Mouse (Mus musculus) spleen, adult 2 months (tissue): ENCODE data around the gene Apobec4. TPM values are rescaled to one million over a fixed set of nuclear protein-coding genes. Genes with fewer than 3 reads are reported as not detected.

Experiments
- DNase-seq, 2 experiments: peaks; one replicate each; pipeline versions ENCODE4 v3.0.0 to v3.0.0-alpha.2; 2012 to 2021; ENCODE audit warnings: low spot score in 2 of 2, low read depth in 1 of 2
- H3K27ac ChIP-seq: fragments of 200-500 bp; 2 replicates; pipeline ENCODE4 v1.5.1; 2012; ENCODE audit warnings: low read length, inconsistent platforms; ENCODE audit not compliant: insufficient read depth
- H3K27me3 ChIP-seq: fragments of 200-500 bp; 2 replicates; pipeline ENCODE4 v1.6.1; 2012; ENCODE audit warnings: mild to moderate bottlenecking, moderate library complexity, low read length, inconsistent platforms; ENCODE audit not compliant: control insufficient read depth, insufficient read depth
- H3K36me3 ChIP-seq: fragments of 200-500 bp; 2 replicates; pipeline ENCODE4 v1.6.1; 2012; ENCODE audit warnings: mild to moderate bottlenecking, low read length, inconsistent platforms; ENCODE audit not compliant: control insufficient read depth, insufficient read depth
- H3K4me1 ChIP-seq: fragments of 200-500 bp; 2 replicates; pipeline ENCODE4 v1.6.1; 2011; ENCODE audit warnings: inconsistent platforms; ENCODE audit not compliant: control insufficient read depth, insufficient read depth, insufficient read length
- H3K4me3 ChIP-seq: fragments of 200-500 bp; 2 replicates; pipeline ENCODE4 v1.5.1; 2011; ENCODE audit warnings: mild to moderate bottlenecking, inconsistent platforms; ENCODE audit not compliant: insufficient read depth, insufficient read length; ENCODE audit errors: extremely low read depth
- CTCF ChIP-seq: fragments of 200-500 bp; IDR thresholded peaks from 2 replicates; pipeline ENCODE4 v1.5.1; 2011; ENCODE audit warnings: mild to moderate bottlenecking, inconsistent platforms; ENCODE audit not compliant: insufficient read depth, insufficient read length, insufficient replicate concordance; ENCODE audit errors: extremely low read depth
- POLR2A ChIP-seq: fragments of 200-500 bp; IDR thresholded peaks from 2 replicates; pipeline ENCODE4 v1.6.1; 2011; ENCODE audit warnings: low read depth, low read length, inconsistent platforms
- WGBS: fragments of 180-500 bp; shearing (Covaris S2); methylation state at CpG from one replicate; pipeline ENCODE4 v1.1.7; 2018; 5-methylcytosine and 5-hydroxymethylcytosine counted together
- polyA plus RNA-seq: library from polyadenylated mRNA; depleted of rRNA; stranded (reverse); fragments of >200 nt; gene quantifications from 2 replicates; pipeline ENCODE4 v1.2.3, GENCODE M21; 2012

Gene Apobec4
- polyA plus RNA-seq, 1 experiment = not detected

DNA sequence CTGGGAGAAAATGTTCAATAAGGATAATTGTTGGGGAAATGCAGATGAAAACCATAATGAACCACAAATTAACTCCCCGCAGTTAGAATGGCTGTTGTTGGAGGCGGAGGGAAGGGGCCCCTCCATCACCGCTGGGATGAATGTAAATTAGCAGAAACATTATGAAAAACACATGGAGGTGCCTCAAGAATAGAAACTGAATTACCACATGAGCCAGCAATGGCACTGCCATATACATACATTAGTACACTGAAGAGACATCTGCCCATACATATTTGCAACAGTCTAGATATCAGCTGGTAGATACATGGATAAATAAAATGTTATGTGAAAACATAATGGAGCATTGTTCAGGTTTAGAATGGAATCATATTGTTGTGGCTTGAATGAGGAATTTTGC lies 35.9 kb upstream of the Apobec4 start:
- no peak for DNase-seq
- no peak for TF ChIP-seq CTCF
- TF ChIP-seq POLR2A = no peak
- peaks cover 4% of the 10 kb centered on the region; the same call in 1 of the 2 replicates for H3K4me1 ChIP-seq
- H3K27ac ChIP-seq = no peak overlapping the region
- 98% methylated on average over 3 of the region's 3 CpGs for whole genome bisulfite sequencing
- H3K4me3 ChIP-seq = no peak overlapping the region
- no peaks in the 10 kb centered on the region for H3K36me3 ChIP-seq
- no peaks in the 10 kb centered on the region for H3K27me3 ChIP-seq

DNA sequence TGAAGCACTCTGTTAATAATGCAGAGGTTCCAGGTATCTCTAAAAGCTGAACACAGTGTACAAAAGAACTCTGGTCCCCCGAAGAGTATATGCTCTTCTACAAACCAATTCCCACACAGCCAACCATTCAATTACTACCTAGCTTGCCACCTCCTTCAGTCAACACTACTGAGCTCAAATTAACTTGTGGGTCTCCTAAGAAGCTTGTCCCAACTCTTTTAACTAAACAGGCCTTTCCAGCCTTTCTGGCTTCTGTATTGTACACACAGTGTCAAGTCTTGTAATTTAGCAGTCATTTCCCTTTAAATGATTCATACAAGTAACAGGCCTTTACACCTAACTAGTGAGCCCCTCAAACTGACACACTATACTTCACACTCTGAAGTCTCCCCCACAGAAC lies 33.0 kb upstream of the Apobec4 start:
- TF ChIP-seq POLR2A = no peak
- no peak for TF ChIP-seq CTCF

DNA sequence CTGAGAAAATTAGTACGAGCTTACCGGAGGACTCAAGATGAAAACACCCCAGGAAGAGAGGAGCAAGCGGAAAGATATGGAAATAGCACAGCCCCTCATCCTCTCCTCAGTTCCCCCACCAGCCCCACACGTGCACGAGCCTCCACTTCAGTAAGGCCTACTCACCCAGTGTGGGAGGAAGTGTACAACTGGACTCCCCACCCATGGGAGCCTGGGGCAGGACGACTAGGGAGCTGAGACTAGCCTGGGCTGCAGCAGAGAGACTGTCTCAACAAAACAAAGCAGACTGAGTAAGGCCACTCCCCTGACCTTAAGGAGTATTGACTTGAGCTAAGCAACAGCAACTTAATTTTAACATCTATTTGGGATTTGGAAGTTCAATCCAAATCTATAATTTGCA lies 32.2 kb upstream of the Apobec4 start:
- Histone ChIP-seq H3K27ac (peak overlapping the region; percentile 42), H3K4me3 (no peak overlapping the region), H3K27me3 (no peaks in the 10 kb centered on the region), H3K4me1 (peaks cover 10% of the 10 kb centered on the region; the same call in 1 of the 2 replicates), H3K36me3 (no peaks in the 10 kb centered on the region)
- TF ChIP-seq POLR2A (no peak), CTCF (no peak)
- WGBS = 32% methylated on average over 6 of the region's 6 CpGs
- no peak for DNase-seq

More for the DNA sequence above, 33.0 kb upstream of the Apobec4 start:
- Histone ChIP-seq H3K36me3 (no peaks in the 10 kb centered on the region), H3K27me3 (no peaks in the 10 kb centered on the region), H3K4me1 (peaks cover 10% of the 10 kb centered on the region; the same call in 1 of the 2 replicates), H3K4me3 (no peak overlapping the region), H3K27ac (no peak overlapping the region)
- no peak for DNase-seq
- WGBS = 91% methylated on average over 1 of the region's 1 CpGs

DNA sequence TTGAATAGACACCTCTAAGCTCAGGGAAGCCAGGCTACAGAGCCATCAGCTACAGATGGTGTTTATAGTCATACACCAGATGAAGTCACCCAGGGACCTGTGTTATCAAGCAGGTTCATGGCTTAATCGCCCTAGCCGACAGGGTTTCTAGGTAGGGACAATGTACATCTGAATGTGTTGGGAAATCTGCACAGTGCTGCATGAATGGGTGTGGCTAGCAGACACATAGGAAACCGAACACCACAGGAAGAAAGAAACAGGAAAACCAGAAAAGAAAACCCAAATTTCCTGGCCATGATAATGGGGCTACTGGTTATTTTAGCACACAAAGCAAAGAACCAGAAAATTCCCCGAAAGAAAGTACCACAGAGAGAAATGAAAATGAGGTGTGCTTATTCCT lies 29.4 kb upstream of the Apobec4 start:
- no peak for TF ChIP-seq CTCF
- TF ChIP-seq POLR2A = no peak
- Histone ChIP-seq H3K27me3 (no peaks in the 10 kb centered on the region), H3K4me3 (no peak overlapping the region), H3K36me3 (no peaks in the 10 kb centered on the region), H3K4me1 (peaks cover 10% of the 10 kb centered on the region; the same call in 1 of the 2 replicates), H3K27ac (peak overlapping the region; percentile 8; the same call in 1 of the 2 replicates)
- DNase-seq = no peak
- WGBS = 8% methylated on average over 4 of the region's 4 CpGs

DNA sequence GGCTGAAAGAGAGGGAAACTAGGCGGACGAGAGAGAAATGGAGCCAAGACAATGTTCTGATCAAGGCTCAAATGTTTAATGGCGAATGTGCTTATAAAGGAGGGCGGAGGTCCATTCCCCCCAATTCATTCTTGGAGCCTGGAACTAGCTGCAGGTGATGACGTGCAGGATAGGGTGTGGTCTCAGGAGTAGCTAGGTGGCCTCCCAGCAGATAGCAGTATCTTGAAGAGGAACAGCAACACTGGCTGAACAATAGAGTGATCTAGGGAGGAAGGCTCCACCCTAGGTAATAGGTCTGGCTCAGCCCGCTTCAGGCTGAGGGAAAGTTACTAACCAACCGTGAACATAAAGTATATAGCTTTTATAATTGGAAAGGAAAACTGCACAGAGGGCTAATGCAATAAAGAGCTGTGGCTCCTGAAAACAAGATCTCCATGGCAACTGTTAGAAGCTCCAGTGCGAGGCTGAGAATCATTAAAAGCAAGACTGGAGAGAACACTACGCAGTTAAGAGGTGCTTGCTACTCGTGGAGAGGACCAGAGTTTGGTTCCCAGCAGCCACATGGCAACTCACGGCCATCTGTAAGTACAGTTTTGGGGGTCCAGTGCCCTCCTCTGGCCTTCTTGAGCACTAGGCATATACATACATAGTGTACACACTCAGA lies 28.7 kb upstream of the Apobec4 start:
- WGBS = 78% methylated on average over 11 of the region's 11 CpGs

DNA sequence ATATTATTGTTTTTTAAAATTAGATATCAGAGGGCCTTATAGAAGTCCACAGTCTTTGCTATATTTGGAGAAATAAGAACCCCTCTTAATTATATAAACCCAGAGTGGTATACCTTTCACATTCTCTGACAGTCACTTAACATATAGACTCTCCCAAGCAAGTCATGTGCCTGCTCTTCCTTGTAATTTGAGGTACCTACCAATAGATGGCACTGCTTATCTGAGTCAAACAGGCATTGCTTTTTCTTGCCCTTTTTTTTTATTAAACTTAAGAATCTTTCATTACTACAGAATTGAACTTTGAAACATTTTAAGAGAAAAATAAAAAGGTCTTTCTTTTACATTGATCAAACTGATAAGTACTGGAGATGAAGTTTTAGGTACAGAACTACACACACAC lies 26.1 kb upstream of the Apobec4 start:
- Histone ChIP-seq H3K4me3 (no peak overlapping the region), H3K4me1 (peaks cover 7% of the 10 kb centered on the region; the same call in 1 of the 2 replicates), H3K27ac (no peak overlapping the region), H3K36me3 (no peaks in the 10 kb centered on the region), H3K27me3 (no peaks in the 10 kb centered on the region)
- TF ChIP-seq POLR2A (no peak), CTCF (no peak)
- peak in 1 of 2 experiments; percentile 15 for DNase-seq

More for the DNA sequence above, 28.7 kb upstream of the Apobec4 start:
- peak overlapping the region; percentile 23; the same call in 1 of the 2 replicates for H3K27ac ChIP-seq
- DNase-seq = no peak
- H3K4me1 ChIP-seq = peaks cover 10% of the 10 kb centered on the region; the same call in 1 of the 2 replicates
- no peaks in the 10 kb centered on the region for H3K27me3 ChIP-seq
- TF ChIP-seq POLR2A (no peak), CTCF (no peak)
- no peaks in the 10 kb centered on the region for H3K36me3 ChIP-seq
- no peak overlapping the region for H3K4me3 ChIP-seq

DNA sequence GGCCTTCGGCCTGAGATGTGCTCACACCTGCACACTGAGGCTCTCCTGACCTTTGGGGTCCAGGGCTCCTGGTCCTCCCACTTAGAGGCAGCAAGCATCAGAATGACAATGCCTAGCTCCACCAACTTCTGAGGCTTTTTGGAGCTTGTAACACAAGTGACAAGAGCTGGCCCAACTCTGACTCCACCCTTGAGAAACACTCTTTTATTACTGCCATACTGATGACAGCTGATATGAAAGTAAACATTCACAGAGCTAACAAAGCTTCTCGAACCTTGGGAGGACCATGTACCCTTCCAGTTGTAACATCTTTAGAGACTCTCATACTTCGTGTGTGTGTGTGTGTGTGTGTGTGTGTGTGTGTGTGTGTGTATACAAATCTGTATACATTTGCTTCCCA lies 24.3 kb upstream of the Apobec4 start:
- no peak overlapping the region for H3K27ac ChIP-seq
- 76% methylated on average over 3 of the region's 3 CpGs for WGBS
- H3K27me3 ChIP-seq = no peaks in the 10 kb centered on the region
- no peaks in the 10 kb centered on the region for H3K36me3 ChIP-seq
- peaks cover 3% of the 10 kb centered on the region; the same call in 1 of the 2 replicates for H3K4me1 ChIP-seq
- no peak overlapping the region for H3K4me3 ChIP-seq
- no peak for DNase-seq
- TF ChIP-seq CTCF (no peak), POLR2A (no peak)
